Mouse (Mus musculus) ES-Bruce4 (cell line): Measurements from ENCODE around the gene Zfp958. TPM values are rescaled to one million over a fixed set of nuclear protein-coding genes. Genes with fewer than 3 reads are reported as not detected.

Experiments used
- H3K27ac ChIP-seq: 2 replicates; pipeline ENCODE4 v1.5.1; 2012; ENCODE audit warnings: low read length, inconsistent platforms; ENCODE audit not compliant: insufficient read depth
- H3K27me3 ChIP-seq: 2 replicates; pipeline ENCODE4 v1.6.1; 2012; ENCODE audit warnings: mild to moderate bottlenecking, low read length, inconsistent platforms; ENCODE audit not compliant: control insufficient read depth, poor library complexity, insufficient read depth, severe bottlenecking
- H3K36me3 ChIP-seq: 2 replicates; pipeline ENCODE4 v1.6.1; 2012; ENCODE audit warnings: inconsistent platforms, mild to moderate bottlenecking, low read length, moderate library complexity; ENCODE audit not compliant: control insufficient read depth, poor library complexity, insufficient read depth, severe bottlenecking
- H3K4me1 ChIP-seq: one replicate; pipeline ENCODE4 v1.8.1; 2011; ENCODE audit warnings: low read length; ENCODE audit not compliant: control insufficient read depth, insufficient read depth
- H3K4me3 ChIP-seq: 2 replicates; pipeline ENCODE4 v1.5.1; 2011; ENCODE audit warnings: low read depth, mild to moderate bottlenecking, low read length
- H3K9ac ChIP-seq: 2 replicates; pipeline ENCODE4 v1.6.1; 2012; ENCODE audit warnings: low read depth, mild to moderate bottlenecking, inconsistent platforms; ENCODE audit not compliant: poor library complexity, severe bottlenecking
- H3K9me3 ChIP-seq: replicated peaks from 2 replicates; pipeline ENCODE4 v1.6.1; 2012; ENCODE audit warnings: mild to moderate bottlenecking, low read length, inconsistent platforms; ENCODE audit not compliant: control insufficient read depth, poor library complexity, insufficient read depth, severe bottlenecking
- CTCF ChIP-seq: IDR thresholded peaks from one replicate; pipeline ENCODE4 v1.8.1; 2011; ENCODE audit warnings: low read depth, low read length
- EP300 ChIP-seq: IDR thresholded peaks from 2 replicates; pipeline ENCODE4 v1.6.1; 2011; ENCODE audit warnings: low read depth, low read length; ENCODE audit not compliant: insufficient read depth
- POLR2A ChIP-seq: IDR thresholded peaks from one replicate; pipeline ENCODE4 v1.8.1; 2011; ENCODE audit warnings: low read length; ENCODE audit not compliant: insufficient read depth
- polyA plus RNA-seq: library from polyadenylated mRNA; stranded (reverse); fragments of >200 nt; gene quantifications from 2 replicates; pipeline ENCODE4 v1.2.4, GENCODE M21; 2011; ENCODE audit warnings: low read depth; ENCODE audit not compliant: missing spikeins, insufficient read depth, insufficient read length

Gene Zfp958
- polyA plus RNA-seq, 1 experiment: 21.7 TPM

GRCm38 (mm10) chr8:4678908-4679545 lies 66.1 kb downstream of the Zfp958 start:
- no peak for TF ChIP-seq CTCF
- H3K9ac ChIP-seq: no peak overlapping the region
- H3K9me3 ChIP-seq: peaks cover 11% of the 10 kb centered on the region
- peak overlapping the region; percentile 90 for H3K4me3 ChIP-seq
- H3K36me3 ChIP-seq: no peaks in the 10 kb centered on the region
- no peaks in the 10 kb centered on the region for H3K27me3 ChIP-seq
- H3K27ac ChIP-seq: peak overlapping the region; percentile 95
- no peaks in the 10 kb centered on the region for H3K4me1 ChIP-seq

- Histone ChIP-seq H3K27me3 (no peaks in the 10 kb centered on the region), H3K9ac (no peak overlapping the region), H3K4me3 (no peak overlapping the region), H3K36me3 (no peaks in the 10 kb centered on the region), H3K4me1 (no peaks in the 10 kb centered on the region), H3K27ac (no peak overlapping the region), H3K9me3 (peaks cover 11% of the 10 kb centered on the region)
- no peak for TF ChIP-seq POLR2A
- no peak for TF ChIP-seq CTCF
- TF ChIP-seq EP300: no peak
Observed at GRCm38 (mm10) chr8:4679796-4680195, 66.8 kb downstream of the Zfp958 start.

Other genes starting within 250 kb of the Zfp958 start
- gene Cers4, start 120.1 kb upstream of the Zfp958 start, polyA plus RNA-seq: 32.7 and 41.2 TPM in 2 replicates
- 46.8 and 54.1 TPM in 2 replicates for gene Shcbp1, start 166.4 kb downstream of the Zfp958 start, polyA plus RNA-seq